Mouse (Mus musculus) liver, embryonic 12.5 days (tissue): Measurements from ENCODE around the gene Vmn1r80. TPM values are rescaled to one million over a fixed set of nuclear protein-coding genes. Genes with fewer than 3 reads are reported as not detected.
"Not testable (repeated sequence)": the region's sequence is repeated elsewhere in the genome, so short reads cannot be mapped to it uniquely, and the experiment has no call there.

Experiments
- ATAC-seq: fragments of 200-750 bp; cut with Nextera tagmentation; 2 replicates; pipeline ENCODE4 v1.8.0; 2017; ENCODE audit warnings: moderate number of reproducible peaks, mild to moderate bottlenecking, moderate library complexity
- H3K27ac ChIP-seq: fragments of 300-500 bp; sonication (generic); 2 replicates; pipeline ENCODE4 v1.5.1; 2016; ENCODE audit warnings: mild to moderate bottlenecking
- H3K27me3 ChIP-seq: fragments of 300-500 bp; sonication (generic); replicated peaks from 2 replicates; pipeline ENCODE4 v1.6.1; 2016; ENCODE audit warnings: mild to moderate bottlenecking, moderate library complexity
- H3K36me3 ChIP-seq: fragments of 300-500 bp; sonication (generic); 2 replicates; pipeline ENCODE4 v1.6.1; 2016; ENCODE audit warnings: mild to moderate bottlenecking, moderate library complexity
- H3K4me1 ChIP-seq: fragments of 300-500 bp; sonication (generic); 2 replicates; pipeline ENCODE4 v1.6.1; 2016
- H3K4me2 ChIP-seq: fragments of 300-500 bp; sonication (generic); 2 replicates; pipeline ENCODE4 v1.6.1; 2016; ENCODE audit warnings: mild to moderate bottlenecking, moderate library complexity
- H3K4me3 ChIP-seq: fragments of 300-500 bp; sonication (generic); 2 replicates; pipeline ENCODE4 v1.5.1; 2016; ENCODE audit warnings: mild to moderate bottlenecking, moderate library complexity
- H3K9ac ChIP-seq: fragments of 300-500 bp; sonication (generic); 2 replicates; pipeline ENCODE4 v1.6.1; 2016; ENCODE audit warnings: mild to moderate bottlenecking, moderate library complexity
- H3K9me3 ChIP-seq: fragments of 300-500 bp; sonication (generic); replicated peaks from 2 replicates; pipeline ENCODE4 v1.6.1; 2016; ENCODE audit warnings: mild to moderate bottlenecking, moderate library complexity
- WGBS: fragments of 180-500 bp; shearing (Covaris S2); methylation state at CpG from one replicate; pipeline ENCODE4 v1.1.7; 2016; ENCODE audit not compliant: insufficient replicate concordance; 5-methylcytosine and 5-hydroxymethylcytosine counted together
- polyA plus RNA-seq: library from polyadenylated mRNA; unstranded; fragments of >200 nt; fragmentation: Nextera tagmentation; extraction: Ambion mirVana; gene quantifications from 2 replicates; pipeline ENCODE4 v1.2.1, GENCODE M21; 2016

The Vmn1r80 gene
- polyA plus RNA-seq: not detected in 2 replicates

DNA sequence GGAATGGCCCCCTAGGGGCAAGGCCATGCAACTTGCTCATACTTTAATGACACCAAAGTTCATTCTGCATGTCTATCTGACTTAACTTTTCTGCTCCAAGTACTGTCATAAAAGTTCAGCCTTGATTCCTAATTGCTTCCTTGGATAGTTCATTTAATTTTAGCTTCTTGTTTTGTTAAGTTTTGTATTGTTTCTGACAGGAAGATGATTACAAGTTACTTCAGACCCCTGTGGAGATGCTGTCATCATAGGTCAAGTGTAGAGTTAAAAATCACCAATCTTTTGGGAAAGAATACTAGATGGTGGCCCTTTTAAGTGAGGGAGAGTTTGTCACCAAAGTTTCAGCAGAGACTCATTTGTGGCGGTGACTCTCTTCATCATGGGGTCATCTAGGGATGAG lies at the start of gene Vmn1r80:
Gene Vmn1r80, plus strand, starts transcription at position 301 of the 400 bp plus-strand sequence.
- Histone ChIP-seq H3K9ac (no peak within 1 kb of the TSS), H3K4me3 (no peak within 1 kb of the TSS), H3K27me3 (no peaks in the 10 kb centered on the region), H3K4me2 (no peak within 1 kb of the TSS), H3K4me1 (no peaks in the 10 kb centered on the region), H3K9me3 (no peaks in the 10 kb centered on the region), H3K36me3 (no peaks in the 10 kb centered on the region), H3K27ac (no peak within 1 kb of the TSS)
- no peak for ATAC-seq
- 53% methylated on average over 1 of the region's 1 CpGs for WGBS

DNA sequence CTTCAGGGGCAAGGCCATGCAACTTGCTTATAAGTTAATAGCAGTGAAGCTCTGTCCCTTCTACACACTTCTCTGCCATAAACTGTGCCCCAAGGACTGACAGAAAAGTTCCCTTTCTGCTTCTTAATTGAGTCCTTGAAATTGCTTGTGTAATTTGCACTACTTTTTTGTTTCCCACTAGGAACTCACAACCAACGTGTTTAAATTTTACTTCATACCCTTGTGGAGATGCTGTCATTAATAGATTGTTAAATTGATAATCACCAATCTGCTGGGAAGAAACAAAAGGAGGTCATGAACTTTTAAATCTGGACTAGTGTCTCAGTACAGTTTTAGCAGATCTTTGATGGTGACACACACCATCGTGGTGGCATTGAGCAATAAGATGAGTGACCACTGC lies 39.1 kb upstream of the Vmn1r80 start, which contains the start of gene Vmn1r78:
Gene Vmn1r78, plus strand, starts transcription at position 301 of the 400 bp plus-strand sequence.
- Histone ChIP-seq H3K4me3 (no peak within 1 kb of the TSS), H3K9me3 (no peaks in the 10 kb centered on the region; the same call in 1 of the 2 replicates), H3K36me3 (no peaks in the 10 kb centered on the region), H3K27ac (no peak within 1 kb of the TSS), H3K4me1 (no peaks in the 10 kb centered on the region), H3K4me2 (no peak within 1 kb of the TSS), H3K9ac (no peak within 1 kb of the TSS), H3K27me3 (no peaks in the 10 kb centered on the region)
- no peak for ATAC-seq
- whole genome bisulfite sequencing: 34% methylated on average over 2 of the region's 2 CpGs

- H3K4me3 ChIP-seq, H3K4me2 ChIP-seq, H3K36me3 ChIP-seq, H3K27ac ChIP-seq, ATAC-seq, H3K27me3 ChIP-seq, H3K9me3 ChIP-seq, H3K9ac ChIP-seq, H3K4me1 ChIP-seq: not testable (repeated sequence)
- 33% methylated on average over 1 of the region's 1 CpGs for WGBS
Observed at GRCm38 (mm10) chr7:12156463-12156862, 32.6 kb upstream of the Vmn1r80 start.

DNA sequence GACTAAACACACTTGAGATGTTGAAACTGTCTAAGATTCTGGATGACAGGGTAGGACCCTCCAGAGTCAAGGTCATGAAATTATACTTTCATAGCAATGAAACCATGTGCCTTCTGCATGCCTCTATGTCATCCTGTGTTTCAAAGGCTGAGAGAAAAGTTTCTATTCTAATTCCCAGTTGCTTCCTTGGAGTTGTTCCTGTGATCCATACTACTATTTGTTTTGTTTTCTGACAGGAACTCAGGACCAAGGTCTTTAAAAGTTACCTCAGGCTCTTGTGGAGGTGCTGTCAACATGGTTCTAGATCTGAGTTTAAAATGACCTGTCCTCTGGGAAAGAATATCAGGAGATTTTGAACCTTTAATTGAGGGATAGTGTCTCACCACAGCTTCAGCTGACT lies 18.1 kb upstream of the Vmn1r80 start, which contains the start of gene Vmn1r79:
Gene Vmn1r79, plus strand, starts transcription at position 301 of the 400 bp plus-strand sequence.
- H3K9me3 ChIP-seq, H3K4me1 ChIP-seq, H3K36me3 ChIP-seq, H3K4me3 ChIP-seq, ATAC-seq, H3K27me3 ChIP-seq, H3K9ac ChIP-seq, H3K27ac ChIP-seq, H3K4me2 ChIP-seq: not testable (repeated sequence)

DNA sequence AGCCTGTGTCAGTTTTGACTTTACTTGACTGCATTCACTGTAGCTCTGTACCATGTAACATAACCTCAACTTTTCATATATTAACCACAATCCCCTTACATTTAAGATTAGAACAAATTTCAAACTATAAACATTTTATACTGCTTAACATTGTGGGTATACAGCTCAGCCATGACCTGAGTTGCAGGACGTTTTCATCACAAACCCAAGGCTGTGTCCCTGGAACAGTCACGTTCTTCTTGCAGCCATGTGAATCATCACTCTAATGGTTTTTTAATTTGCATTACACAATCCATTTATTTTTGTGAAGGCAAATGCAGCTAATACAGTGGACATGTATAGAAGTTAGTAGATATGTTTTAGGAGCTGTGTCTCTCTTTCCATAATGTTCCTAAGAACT lies 16.2 kb upstream of the Vmn1r80 start:
- not testable (repeated sequence) for H3K27ac ChIP-seq, H3K4me3 ChIP-seq, H3K4me2 ChIP-seq, H3K27me3 ChIP-seq, H3K9me3 ChIP-seq, H3K36me3 ChIP-seq, ATAC-seq, H3K4me1 ChIP-seq, H3K9ac ChIP-seq
- 48% methylated on average over 2 of the region's 2 CpGs for WGBS

GRCm38 (mm10) chr7:12204141-12204540 lies 15.1 kb downstream of the Vmn1r80 start:
- H3K4me1 ChIP-seq: no peaks in the 10 kb centered on the region
- no peak overlapping the region for H3K4me3 ChIP-seq
- no peak overlapping the region for H3K27ac ChIP-seq
- WGBS: 46% methylated on average over 2 of the region's 2 CpGs
- H3K36me3 ChIP-seq: no peaks in the 10 kb centered on the region
- 0 out of 2 replicates have a peak, but pooled peaks cover 7% of the 10 kb centered on the region for H3K9me3 ChIP-seq
- H3K27me3 ChIP-seq: no peaks in the 10 kb centered on the region
- no peak overlapping the region for H3K4me2 ChIP-seq
- no peak for ATAC-seq
- H3K9ac ChIP-seq: no peak overlapping the region

Other genes with a start within 250 kb of the Vmn1r80 start
- not detected in 2 replicates for gene Vmn1r77, start 152.5 kb upstream of the Vmn1r80 start, polyA plus RNA-seq
- gene Vmn1r78, start 39.0 kb upstream of the Vmn1r80 start, polyA plus RNA-seq: not detected in 2 replicates
- gene Vmn1r79, start 18.0 kb upstream of the Vmn1r80 start, polyA plus RNA-seq: not detected in 2 replicates
- not detected in 2 replicates for gene Vmn1r81, start 79.0 kb downstream of the Vmn1r80 start, polyA plus RNA-seq
- gene Vmn1r82, start 111.1 kb downstream of the Vmn1r80 start, polyA plus RNA-seq: not detected in 2 replicates
- 0.04 TPM in 1 of 2 replicates, not detected in the other for gene Vmn1r83, start 140.2 kb downstream of the Vmn1r80 start, polyA plus RNA-seq
- not detected in 2 replicates for gene Vmn1r84, start 180.0 kb downstream of the Vmn1r80 start, polyA plus RNA-seq
- gene Zfp551, start 233.5 kb downstream of the Vmn1r80 start, polyA plus RNA-seq: 0.91 and 1.2 TPM in 2 replicates